Mouse (Mus musculus): Measurements from ENCODE around the gene 1700012A03Rik. TPM values are rescaled to one million over a fixed set of nuclear protein-coding genes. Genes with fewer than 3 reads are reported as not detected.

Gene 1700012A03Rik
- total RNA-seq, 2 experiments from 2014 or later: not detected

DNA sequence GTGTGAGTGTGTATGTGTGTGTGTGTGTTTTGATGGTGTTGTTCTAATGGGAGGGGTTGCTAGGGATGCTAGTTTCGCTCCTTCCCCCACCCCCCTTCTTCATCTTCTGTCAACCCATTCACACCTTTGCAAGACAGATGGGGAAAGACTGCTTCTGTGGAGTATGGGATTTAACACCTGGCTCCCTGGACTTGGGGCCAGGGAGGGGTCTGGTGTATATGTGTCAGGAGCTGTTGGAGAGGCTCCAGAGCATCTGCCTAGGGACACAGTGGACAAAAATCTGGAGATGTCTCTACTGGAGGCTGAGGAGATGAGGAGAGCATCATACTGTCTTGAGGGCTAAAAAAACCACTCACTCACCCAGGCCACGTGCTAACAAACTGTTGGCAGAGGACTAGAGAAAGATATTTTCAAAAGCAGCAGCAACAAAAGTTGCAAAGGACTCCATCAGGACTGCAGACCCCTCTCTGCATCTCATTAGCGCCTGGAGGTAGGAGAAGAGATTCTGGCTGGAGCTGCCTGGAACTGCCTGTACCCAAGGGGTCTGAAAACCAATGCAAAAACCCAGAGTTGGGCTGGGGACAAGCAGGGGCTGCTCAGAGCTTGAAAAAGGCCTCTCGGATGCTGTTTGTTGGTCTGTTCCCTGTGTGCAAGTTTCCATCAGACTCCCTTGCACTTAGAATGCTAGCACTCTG is 643 bp upstream of the 1700012A03Rik start:
- no peak for TF ChIP-seq CTCF (IDR thresholded peaks at IDR 0.05)
- Histone ChIP-seq H3K27ac (no peak overlapping the region), H3K4me3 (no peak overlapping the region)
- no peak for DNase-seq
- intact Hi-C loops (cut with DNase I): no loop called here

DNA sequence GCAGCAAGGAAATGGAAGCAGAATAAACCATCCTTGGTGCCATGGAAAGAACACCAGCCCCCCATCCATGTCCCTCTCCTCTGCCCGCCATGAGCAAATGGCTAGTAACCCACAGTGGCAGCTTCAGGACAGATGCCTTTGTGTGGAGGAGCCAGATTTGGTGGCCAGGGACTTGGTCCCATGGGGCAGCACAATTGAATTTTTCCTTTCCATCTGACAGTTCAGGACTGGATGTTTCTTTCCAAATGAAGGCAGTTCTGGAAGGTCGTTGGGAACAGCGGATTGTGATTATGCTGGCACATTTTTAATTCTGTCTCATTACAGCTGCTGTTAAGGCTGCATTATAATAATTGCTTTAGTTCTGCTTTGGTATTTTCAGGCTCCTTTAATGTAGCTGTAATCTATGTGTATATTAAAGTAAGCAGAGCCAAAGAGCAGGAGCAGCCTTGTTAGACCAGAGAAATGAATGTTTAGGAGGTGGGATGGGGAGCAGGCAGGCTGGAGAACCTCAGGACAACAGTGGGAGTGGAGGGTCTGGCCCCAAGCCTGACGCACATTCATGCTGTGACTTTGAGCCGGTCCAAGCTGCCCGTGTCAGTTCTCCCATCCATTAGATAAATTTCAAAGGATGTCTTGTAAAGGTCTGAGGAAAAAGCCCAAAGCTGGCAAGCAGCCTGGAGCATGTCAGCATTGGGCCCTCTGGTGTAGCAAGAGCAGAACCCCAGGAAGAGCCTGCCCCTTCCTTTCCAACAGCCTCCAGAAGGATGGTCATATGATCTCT is 2.3 kb downstream of the 1700012A03Rik start:
- TF ChIP-seq CTCF (IDR thresholded peaks at IDR 0.05): no peak
- no peak for DNase-seq
- no peak overlapping the region for H3K4me3 ChIP-seq
- no peak overlapping the region for H3K27ac ChIP-seq
- intact Hi-C loops (cut with DNase I): no loop called here

DNA sequence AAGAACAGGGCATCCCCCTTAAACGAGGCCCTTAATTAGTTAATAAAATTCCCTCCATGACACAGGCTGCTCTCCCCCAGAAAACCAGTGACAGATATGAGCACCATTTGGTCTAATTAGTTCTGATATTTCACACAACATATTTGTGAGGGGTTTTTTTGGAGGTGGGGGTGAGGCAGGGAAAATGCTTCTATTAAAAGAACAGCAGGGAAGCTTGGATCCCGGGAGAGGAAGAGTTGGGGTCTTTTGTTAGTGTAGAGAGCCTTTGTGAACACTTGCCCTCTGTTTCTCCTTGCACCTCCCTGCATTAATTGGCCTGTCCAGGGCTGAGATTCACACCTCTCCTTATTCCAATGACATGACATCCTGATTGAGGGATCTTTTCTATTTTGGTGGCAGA is 6.5 kb downstream of the 1700012A03Rik start:
- no peak overlapping the region for H3K4me3 ChIP-seq
- intact Hi-C loops (cut with DNase I): no loop called here
- no peak for DNase-seq
- TF ChIP-seq CTCF (IDR thresholded peaks at IDR 0.05): no peak
- H3K27ac ChIP-seq: no peak overlapping the region

DNA sequence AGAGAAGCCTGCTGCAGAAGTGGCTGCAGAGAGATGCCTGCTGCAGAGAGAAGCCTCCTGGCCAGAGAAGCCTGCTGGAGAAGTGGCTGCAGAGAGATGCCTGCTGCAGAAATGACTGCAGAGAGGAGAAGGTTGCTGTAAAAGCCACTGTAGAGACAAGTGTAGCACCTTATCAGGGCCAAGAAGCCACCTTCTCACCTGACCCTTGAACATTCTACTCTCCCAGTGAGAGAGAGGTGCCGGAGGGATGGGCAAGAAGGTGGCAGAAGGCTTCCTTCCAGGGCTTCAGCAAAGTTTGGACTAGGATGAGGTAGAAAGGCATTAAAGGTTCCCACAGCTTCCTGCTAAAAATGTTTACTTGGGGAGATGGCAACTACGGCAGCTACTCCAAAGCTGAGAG is 8.5 kb downstream of the 1700012A03Rik start:
- no peak overlapping the region for H3K4me3 ChIP-seq
- no peak overlapping the region for H3K27ac ChIP-seq
- intact Hi-C loops (cut with DNase I): no loop called here
- TF ChIP-seq CTCF (IDR thresholded peaks at IDR 0.05): no peak
- DNase-seq: no peak

DNA sequence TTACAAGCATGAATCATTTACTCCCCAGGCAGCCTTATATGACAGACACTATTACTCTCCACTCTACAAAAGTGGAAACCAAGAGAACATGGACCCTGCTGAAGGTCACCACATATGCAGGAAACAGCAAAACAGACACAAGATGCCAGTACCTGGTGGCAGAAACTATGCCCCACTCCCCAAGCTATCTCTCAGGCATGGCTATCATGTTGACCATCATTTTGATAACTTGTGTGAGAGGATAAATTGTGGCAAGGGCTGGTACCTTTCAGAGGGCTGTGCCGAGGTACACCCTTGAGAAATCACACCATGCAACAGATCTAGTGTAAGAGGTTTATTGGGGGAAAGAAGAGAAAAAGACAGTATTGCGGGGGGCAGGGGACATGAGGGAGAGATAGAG is 10.6 kb downstream of the 1700012A03Rik start:
- intact Hi-C loops (cut with DNase I): no loop called here
- DNase-seq: no peak
- H3K4me3 ChIP-seq: no peak overlapping the region
- TF ChIP-seq CTCF (IDR thresholded peaks at IDR 0.05): no peak
- no peak overlapping the region for H3K27ac ChIP-seq

DNA sequence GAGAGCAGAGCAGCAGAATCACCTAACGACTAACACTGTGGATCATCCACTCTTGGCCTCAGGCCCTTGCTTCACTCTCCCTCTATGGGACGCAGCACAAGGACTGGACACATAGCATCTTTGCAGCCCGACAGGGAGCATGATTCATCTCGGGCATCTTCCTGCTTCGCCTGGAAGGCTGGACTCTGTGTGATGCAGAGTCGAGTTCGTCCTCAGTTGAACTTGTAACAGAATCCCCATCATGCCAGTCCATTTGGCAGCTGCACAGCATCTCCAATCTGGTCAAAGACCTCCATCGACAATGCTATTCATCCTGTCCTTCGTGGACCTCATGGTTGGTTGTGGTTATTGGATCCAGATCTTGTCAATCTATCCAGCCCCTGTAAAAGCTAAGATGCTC is 11.2 kb downstream of the 1700012A03Rik start:
- intact Hi-C loops (cut with DNase I): no loop called here
- Histone ChIP-seq H3K4me3 (no peak overlapping the region), H3K27ac (no peak overlapping the region)
- TF ChIP-seq CTCF (IDR thresholded peaks at IDR 0.05): no peak
- DNase-seq: no peak

DNA sequence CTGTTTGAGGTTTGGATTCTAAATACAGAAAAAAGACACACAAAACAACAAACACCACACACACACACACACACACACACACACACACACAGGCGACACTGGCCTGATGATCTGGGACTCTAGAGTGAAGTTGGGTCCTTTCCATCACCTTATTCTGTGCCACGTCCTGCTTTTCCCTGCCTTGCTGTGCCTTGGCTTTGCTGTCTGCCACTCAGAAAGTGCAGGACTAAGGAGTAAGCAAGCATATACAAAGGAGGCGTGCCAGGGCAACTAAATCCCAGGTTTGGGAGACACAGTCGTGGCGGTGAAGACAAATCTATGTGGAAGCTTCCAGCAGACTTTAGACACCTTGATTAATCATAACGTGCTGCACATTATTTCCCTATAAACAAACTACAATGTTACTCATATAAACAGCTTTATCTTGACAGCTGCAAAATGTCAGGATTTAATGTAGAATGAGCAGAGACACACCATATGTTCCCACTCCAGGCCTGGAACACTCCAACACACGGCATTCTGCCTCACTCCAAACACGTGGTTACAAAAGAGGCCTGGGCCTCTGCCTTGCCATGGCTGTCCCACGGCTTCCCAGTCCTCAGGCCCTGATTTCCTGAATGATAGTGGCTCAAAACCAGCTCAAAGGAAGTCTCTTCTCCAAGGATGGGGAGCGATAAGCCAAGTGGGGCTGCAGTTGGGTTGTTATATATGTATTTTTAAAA is 15.9 kb downstream of the 1700012A03Rik start:
- DNase-seq: no peak
- TF ChIP-seq CTCF (IDR thresholded peaks at IDR 0.05): no peak
- no peak overlapping the region for H3K27ac ChIP-seq
- intact Hi-C loops (cut with DNase I): no loop called here
- no peak overlapping the region for H3K4me3 ChIP-seq

DNA sequence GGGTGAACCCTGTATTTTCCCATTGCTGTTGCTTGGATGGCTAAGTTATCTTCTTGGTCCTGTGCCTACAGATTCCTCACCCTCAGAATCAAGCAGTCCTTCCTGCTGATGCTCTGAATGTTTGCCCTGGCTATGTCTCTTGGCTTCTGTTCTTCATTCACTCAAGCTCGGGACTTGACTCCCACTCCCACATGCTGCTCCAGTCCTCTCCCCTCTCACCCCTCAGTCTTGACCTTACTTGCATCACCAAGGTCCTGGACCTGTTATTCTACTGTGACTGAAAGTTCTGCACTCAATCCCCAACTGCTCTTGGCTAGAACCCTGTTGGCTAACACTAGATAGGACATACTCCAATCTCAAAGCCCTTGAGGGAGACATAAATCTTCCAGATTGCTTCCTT is 22.1 kb downstream of the 1700012A03Rik start:
- no peak overlapping the region for H3K4me3 ChIP-seq
- intact Hi-C loops (cut with DNase I): no loop called here
- DNase-seq: no peak
- no peak overlapping the region for H3K27ac ChIP-seq
- TF ChIP-seq CTCF (IDR thresholded peaks at IDR 0.05): no peak

DNA sequence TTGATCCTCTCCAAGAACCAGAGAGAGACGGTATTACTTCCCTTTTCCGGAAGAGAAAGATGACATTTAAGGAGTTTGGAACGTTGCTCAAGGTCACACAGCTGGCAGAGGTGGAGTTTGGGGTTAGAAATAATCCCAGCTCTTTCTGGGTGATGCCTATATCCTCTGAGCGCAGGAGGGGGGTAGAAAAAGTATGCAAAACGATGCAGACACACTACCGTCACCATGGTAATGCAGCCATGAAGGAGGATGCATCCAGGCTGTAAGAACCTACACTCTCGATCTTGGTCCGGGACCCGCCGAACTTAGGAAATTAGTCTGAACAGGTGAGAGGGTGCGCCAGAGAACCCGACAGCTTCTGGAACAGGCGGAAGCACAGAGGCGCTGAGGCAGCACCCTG is 43.3 kb downstream of the 1700012A03Rik start:
- H3K27ac ChIP-seq: no peak overlapping the region
- H3K4me3 ChIP-seq: no peak overlapping the region
- TF ChIP-seq CTCF (IDR thresholded peaks at IDR 0.05): no peak
- intact Hi-C loops (cut with DNase I): no loop called here
- no peak for DNase-seq

DNA sequence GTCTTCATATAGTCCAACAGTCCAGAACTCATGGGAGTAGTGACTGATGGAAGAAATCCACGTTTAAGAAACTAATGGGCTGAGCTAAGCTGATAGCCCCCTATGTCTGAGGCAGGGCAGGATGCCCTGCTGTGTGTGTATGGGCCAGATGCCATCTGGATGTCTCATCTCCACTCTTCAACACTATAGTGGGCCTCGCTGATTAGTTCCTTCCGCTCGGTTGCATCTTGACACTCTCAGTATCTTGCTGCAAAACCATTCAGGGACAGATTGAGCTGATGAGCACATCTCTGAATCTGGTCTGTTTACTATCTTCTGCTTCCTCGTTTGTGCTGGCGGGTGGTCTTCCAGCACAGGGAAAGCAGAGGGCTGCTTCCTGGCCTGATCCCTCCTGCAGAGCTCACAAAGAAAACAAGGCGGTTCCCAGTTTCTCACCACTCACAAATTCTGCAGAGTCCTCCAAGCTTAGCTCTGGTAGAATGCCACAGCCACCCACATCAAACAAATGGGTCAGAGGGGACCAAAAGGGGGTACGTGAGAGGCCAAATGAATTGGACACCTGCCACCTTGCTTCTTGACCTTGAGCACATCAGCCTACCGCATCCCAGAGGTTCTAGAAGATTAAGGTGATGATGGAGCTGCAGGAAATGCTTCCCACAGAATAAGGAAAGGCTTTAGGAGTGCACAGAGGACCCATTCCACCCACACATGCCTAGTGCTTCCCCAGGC is 55.7 kb downstream of the 1700012A03Rik start:
- intact Hi-C loops (cut with DNase I): no loop called here
- no peak for DNase-seq
- no peak for TF ChIP-seq CTCF (IDR thresholded peaks at IDR 0.05)
- H3K4me3 ChIP-seq: no peak overlapping the region
- no peak overlapping the region for H3K27ac ChIP-seq
